Mouse (Mus musculus) Patski (cell line): ENCODE results near the gene Zfp628. TPM values are rescaled to one million over a fixed set of nuclear protein-coding genes. Genes with fewer than 3 reads are reported as not detected.

Experiments used
- ATAC-seq: fragments of 100-300 bp; one replicate; pipeline ENCODE4 v1.8.0; 2021
- CTCF ChIA-PET: fragments of 350-600 bp; sonication (Branson Sonifier 250); formaldehyde crosslinking; loops from one replicate; lab custom pipeline; 2022; ENCODE audit warnings: inconsistent platforms; lab: Charles Lee
- POLR2A ChIA-PET: fragments of 350-600 bp; sonication (Branson Sonifier 250); formaldehyde crosslinking; loops from one replicate; lab custom pipeline; 2022; ENCODE audit warnings: antibody characterized with exemption, inconsistent platforms; lab: Charles Lee
- DNase-seq: peaks from one replicate; pipeline ENCODE4 v3.0.0-alpha.2; 2011; ENCODE audit warnings: low read depth, low spot score
- H3K27me3 ChIP-seq: fragments of 371-371 bp; one replicate; pipeline ENCODE4 v1.5.1; 2021
- CTCF ChIP-seq: fragments of 100-300 bp; IDR thresholded peaks from one replicate; pipeline ENCODE4 v1.5.1; 2021
- in situ Hi-C: fragments of 300-500 bp; cut with MboI; formaldehyde crosslinking; loops from 3 replicates; pipeline ENCODE4 v1.11.1; 2018; ENCODE audit warnings: low pct_unique_long_range_greater_than_20kb, mixed read lengths
- polyA plus RNA-seq: library from polyadenylated mRNA; unstranded; gene quantifications from one replicate; pipeline ENCODE4 v1.2.3, GENCODE M21; 2021

Zfp628 gene
- polyA plus RNA-seq, 1 experiment from 2014 or later = 8.1 TPM

GRCm38 (mm10) chr7:4917494-4917893 is 2.5 kb downstream of the Zfp628 start:
- DNase-seq = no peak
- POLR2A ChIA-PET = no interaction called here

GRCm38 (mm10) chr7:4918681-4919080 is 3.7 kb downstream of the Zfp628 start:
- ATAC-seq (no peak), DNase-seq (no peak)
- no peak for TF ChIP-seq CTCF
- in situ Hi-C loops = loop anchor here (5.0 kb wide), 1 partner anchor 106 kb away; the partner anchor contains the start of gene Ube2s
- CTCF ChIA-PET = no interaction called here
- no peaks in the 10 kb centered on the region for H3K27me3 ChIP-seq
- POLR2A ChIA-PET = no interaction called here

More at GRCm38 (mm10) chr7:4917494-4917893, 2.5 kb downstream of the Zfp628 start:
- no peak for ATAC-seq
- in situ Hi-C loops = loop anchor here (5.0 kb wide), 1 partner anchor 105 kb away; the partner anchor contains the start of gene Ube2s
- no peaks in the 10 kb centered on the region for H3K27me3 ChIP-seq
- TF ChIP-seq CTCF = no peak
- CTCF ChIA-PET = no interaction called here

- ChIA-PET CTCF (no interaction called here), POLR2A (no interaction called here)
- no peak for ATAC-seq
- DNase-seq = no peak
- H3K27me3 ChIP-seq = no peaks in the 10 kb centered on the region
- no peak for TF ChIP-seq CTCF
- in situ Hi-C loops = loop anchor here (5.0 kb wide), 1 partner anchor 107 kb away; the partner anchor contains the start of gene Ube2s
These were observed 4.1 kb downstream of the Zfp628 start for GRCm38 (mm10) chr7:4919096-4919495.

GRCm38 (mm10) chr7:4919971-4920370 is 5.0 kb downstream of the Zfp628 start:
- in situ Hi-C loops = loop anchor here (5.0 kb wide), 1 partner anchor 108 kb away; the partner anchor contains the start of gene Ube2s
- POLR2A ChIA-PET = no interaction called here

GRCm38 (mm10) chr7:4920496-4920895 is 5.5 kb downstream of the Zfp628 start:
- CTCF ChIA-PET = interaction anchor here (0.9 to 2.5 kb wide), 2 partner anchors 14 to 20 kb away, joined by 3 to 6 read pairs; no protein-coding TSS in a partner anchor
- DNase-seq (no peak), ATAC-seq (no peak)
- POLR2A ChIA-PET = no interaction called here
- in situ Hi-C loops = no loop called here
- TF ChIP-seq CTCF = no peak
- H3K27me3 ChIP-seq = no peaks in the 10 kb centered on the region

More at GRCm38 (mm10) chr7:4919971-4920370, 5.0 kb downstream of the Zfp628 start:
- ATAC-seq (no peak), DNase-seq (no peak)
- CTCF ChIA-PET = interaction anchor here (2.5 kb wide), 1 partner anchor 20 kb away, joined by 6 read pairs; no protein-coding TSS in a partner anchor
- no peaks in the 10 kb centered on the region for H3K27me3 ChIP-seq
- no peak for TF ChIP-seq CTCF

GRCm38 (mm10) chr7:4920976-4921823 is 6.2 kb downstream of the Zfp628 start:
- no peaks in the 10 kb centered on the region for H3K27me3 ChIP-seq
- CTCF ChIA-PET = interaction anchor here (0.9 to 2.5 kb wide), 2 partner anchors 13 to 19 kb away, joined by 3 to 6 read pairs; no protein-coding TSS in a partner anchor
- POLR2A ChIA-PET = no interaction called here
- ATAC-seq (no peak), DNase-seq (no peak)
- in situ Hi-C loops = no loop called here
- no peak for TF ChIP-seq CTCF

- in situ Hi-C loops = no loop called here
- CTCF ChIA-PET = interaction anchor here (2.5 kb wide), 1 partner anchor 18 kb away, joined by 6 read pairs; no protein-coding TSS in a partner anchor
- ATAC-seq = no peak
- no peaks in the 10 kb centered on the region for H3K27me3 ChIP-seq
- POLR2A ChIA-PET = no interaction called here
- DNase-seq = no peak
- TF ChIP-seq CTCF = no peak
These were observed 6.9 kb downstream of the Zfp628 start, which contains the start of gene Nat14 for GRCm38 (mm10) chr7:4921824-4922482. TSS of gene Nat14 (plus strand) at chr7:4922028.

GRCm38 (mm10) chr7:4922508-4922907 is 7.5 kb downstream of the Zfp628 start:
- DNase-seq = no peak
- ChIA-PET POLR2A (no interaction called here), CTCF (interaction anchor here (2.5 kb wide), 1 partner anchor 18 kb away, joined by 6 read pairs; no protein-coding TSS in a partner anchor)
- H3K27me3 ChIP-seq = no peaks in the 10 kb centered on the region
- no peak for TF ChIP-seq CTCF
- in situ Hi-C loops = no loop called here
- ATAC-seq = no peak

GRCm38 (mm10) chr7:4922931-4923565 is 8.0 kb downstream of the Zfp628 start:
- ChIA-PET CTCF (interaction anchor here (0.9 kb wide), 1 partner anchor 11 kb away, joined by 3 read pairs; no protein-coding TSS in a partner anchor), POLR2A (no interaction called here)
- H3K27me3 ChIP-seq = no peaks in the 10 kb centered on the region
- no peak for DNase-seq
- TF ChIP-seq CTCF = no peak
- in situ Hi-C loops = no loop called here
- no peak for ATAC-seq
